Mouse (Mus musculus) bone marrow, adult 2 months (tissue): ENCODE data around the gene Sdk1.

Experiments used
- CTCF ChIP-seq: fragments of 200-500 bp; IDR thresholded peaks from 2 replicates; pipeline ENCODE4 v1.5.1; 2011; ENCODE audit warnings: low read length, control low read depth; ENCODE audit not compliant: control insufficient read depth, insufficient read depth
- POLR2A ChIP-seq: fragments of 200-500 bp; IDR thresholded peaks from 2 replicates; pipeline ENCODE4 v1.6.1; 2011; ENCODE audit warnings: low read depth, mild to moderate bottlenecking, control low read depth, low read length, borderline replicate concordance; ENCODE audit not compliant: control insufficient read depth

GRCm38 (mm10) chr5:141415644-141416243 lies 174.5 kb downstream of the Sdk1 start:
- TF ChIP-seq CTCF, result no peak
- no peak for TF ChIP-seq POLR2A
